Mouse (Mus musculus): ENCODE measurements around the gene Padi1.

GRCm38 (mm10) chr4:140776623-140777022, 69.0 kb downstream of the Padi1 start:
- no peak for TF ChIP-seq CTCF (IDR thresholded peaks at IDR 0.05; ENCODE audit: extremely low read depth, insufficient read depth, insufficient read length, insufficient replicate concordance)
- no peak for TF ChIP-seq POLR2A (IDR thresholded peaks at IDR 0.05; ENCODE audit: low read depth, low read length)

All from spleen, adult 2 months (tissue).